Mouse (Mus musculus): Measurements from ENCODE around the gene Bri3. TPM values are rescaled to one million over a fixed set of nuclear protein-coding genes. Genes with fewer than 3 reads are reported as not detected.
A peak's percentile ranks its signal among the peaks of the same experiment; 100 is the strongest.

The Bri3 gene
- polyA plus RNA-seq, 1 experiment from 2014 or later, result 93.6 TPM

GRCm38 (mm10) chr5:144447975-144448374 lies 203.7 kb downstream of the Bri3 start:
- ATAC-seq (ENCODE audit: insufficient read depth, low FRiP score), result no peak
- H3K4me2 ChIP-seq (ENCODE audit: low read depth, low read length), result no peak overlapping the region
- H3K4me3 ChIP-seq (replicated peaks; ENCODE audit: low read length), result no peak overlapping the region
- H3K9ac ChIP-seq (ENCODE audit: low read length), result no peak overlapping the region
- no peaks in the 10 kb centered on the region for H3K27me3 ChIP-seq (ENCODE audit: control insufficient read depth, insufficient read depth, low read length)
- H3K27ac ChIP-seq (ENCODE audit: low read length), result no peak overlapping the region
- H3K9me3 ChIP-seq (replicated peaks; ENCODE audit: control insufficient read depth, low read length), result no peaks in the 10 kb centered on the region
- WGBS, result 36% methylated on average over 5 of the region's 5 CpGs
- no peaks in the 10 kb centered on the region for H3K36me3 ChIP-seq (ENCODE audit: control insufficient read depth, insufficient read depth, low read length)
- 0 out of 2 replicates have a peak, but pooled peaks cover 3% of the 10 kb centered on the region for H3K4me1 ChIP-seq (ENCODE audit: control insufficient read depth, insufficient read depth, low read length)

- ATAC-seq (ENCODE audit: insufficient read depth, low FRiP score), result no peak
- Histone ChIP-seq H3K4me1 (ENCODE audit: control insufficient read depth, insufficient read depth, low read length) (no peaks in the 10 kb centered on the region), H3K27me3 (ENCODE audit: control insufficient read depth, insufficient read depth, low read length) (no peaks in the 10 kb centered on the region), H3K4me2 (ENCODE audit: low read depth, low read length) (no peak overlapping the region), H3K27ac (ENCODE audit: low read length) (no peak overlapping the region), H3K36me3 (ENCODE audit: control insufficient read depth, insufficient read depth, low read length) (no peaks in the 10 kb centered on the region), H3K9me3 (replicated peaks; ENCODE audit: control insufficient read depth, low read length) (no peaks in the 10 kb centered on the region), H3K9ac (ENCODE audit: low read length) (no peak overlapping the region), H3K4me3 (replicated peaks; ENCODE audit: low read length) (no peak overlapping the region)
- 54% methylated on average over 7 of the region's 7 CpGs for WGBS
Observed at GRCm38 (mm10) chr5:144452776-144453455, 208.7 kb downstream of the Bri3 start.

- Histone ChIP-seq H3K27ac (ENCODE audit: low read length) (peak overlapping the region; percentile 36; the same call in 1 of the 2 replicates), H3K4me3 (replicated peaks; ENCODE audit: low read length) (peak overlapping the region; percentile 0; the same call in 1 of the 2 replicates), H3K36me3 (ENCODE audit: control insufficient read depth, insufficient read depth, low read length) (no peaks in the 10 kb centered on the region), H3K27me3 (ENCODE audit: control insufficient read depth, insufficient read depth, low read length) (no peaks in the 10 kb centered on the region), H3K9me3 (replicated peaks; ENCODE audit: control insufficient read depth, low read length) (no peaks in the 10 kb centered on the region), H3K9ac (ENCODE audit: low read length) (peak overlapping the region; percentile 46; the same call in 1 of the 2 replicates), H3K4me1 (ENCODE audit: control insufficient read depth, insufficient read depth, low read length) (no peaks in the 10 kb centered on the region), H3K4me2 (ENCODE audit: low read depth, low read length) (peak overlapping the region; percentile 51)
- 5% methylated on average over 11 of the region's 11 CpGs for WGBS
- peak; percentile 71 for ATAC-seq (ENCODE audit: insufficient read depth, low FRiP score)
Observed at GRCm38 (mm10) chr5:144457623-144458287, 213.5 kb downstream of the Bri3 start.

DNA sequence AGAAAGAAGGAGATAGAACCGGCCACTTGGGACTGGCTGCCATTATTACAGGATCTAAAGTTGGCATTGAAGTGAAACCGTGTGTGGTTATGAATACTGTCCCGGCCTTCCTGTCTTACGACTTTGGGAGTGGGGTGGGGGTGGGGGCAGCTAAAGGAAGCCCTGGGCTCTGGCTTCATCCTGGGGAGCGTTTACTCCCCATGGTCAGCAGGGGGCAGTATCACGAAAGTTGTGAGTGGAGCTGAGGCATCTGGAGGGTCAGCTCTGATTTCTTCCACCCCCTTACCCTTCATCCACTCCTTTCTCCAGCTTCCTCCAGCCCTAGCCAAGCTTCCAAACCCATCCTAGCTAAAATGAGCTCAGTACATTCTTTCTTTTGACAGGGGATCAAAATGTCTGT lies 222.8 kb downstream of the Bri3 start:
- no peak overlapping the region for H3K27ac ChIP-seq (ENCODE audit: low read length)
- no peaks in the 10 kb centered on the region for H3K36me3 ChIP-seq (ENCODE audit: control insufficient read depth, insufficient read depth, low read length)
- no peak for ATAC-seq (ENCODE audit: insufficient read depth, low FRiP score)
- no peaks in the 10 kb centered on the region for H3K27me3 ChIP-seq (ENCODE audit: control insufficient read depth, insufficient read depth, low read length)
- H3K4me3 ChIP-seq (replicated peaks; ENCODE audit: low read length), result no peak overlapping the region
- H3K4me2 ChIP-seq (ENCODE audit: low read depth, low read length), result no peak overlapping the region
- WGBS, result 39% methylated on average over 6 of the region's 6 CpGs
- no peaks in the 10 kb centered on the region for H3K4me1 ChIP-seq (ENCODE audit: control insufficient read depth, insufficient read depth, low read length)
- no peak overlapping the region for H3K9ac ChIP-seq (ENCODE audit: low read length)
- no peaks in the 10 kb centered on the region for H3K9me3 ChIP-seq (replicated peaks; ENCODE audit: control insufficient read depth, low read length)

- no peaks in the 10 kb centered on the region for H3K36me3 ChIP-seq (ENCODE audit: control insufficient read depth, insufficient read depth, low read length)
- H3K27me3 ChIP-seq (ENCODE audit: control insufficient read depth, insufficient read depth, low read length), result no peaks in the 10 kb centered on the region
- WGBS, result 49% methylated on average over 14 of the region's 14 CpGs
- no peak overlapping the region for H3K4me2 ChIP-seq (ENCODE audit: low read depth, low read length)
- no peak overlapping the region for H3K9ac ChIP-seq (ENCODE audit: low read length)
- no peaks in the 10 kb centered on the region for H3K9me3 ChIP-seq (replicated peaks; ENCODE audit: control insufficient read depth, low read length)
- peak; percentile 62; the same call in 1 of the 2 replicates for ATAC-seq (ENCODE audit: insufficient read depth, low FRiP score)
- H3K27ac ChIP-seq (ENCODE audit: low read length), result no peak overlapping the region
- H3K4me1 ChIP-seq (ENCODE audit: control insufficient read depth, insufficient read depth, low read length), result no peaks in the 10 kb centered on the region
- no peak overlapping the region for H3K4me3 ChIP-seq (replicated peaks; ENCODE audit: low read length)
Observed at GRCm38 (mm10) chr5:144473056-144473455, 228.8 kb downstream of the Bri3 start.

DNA sequence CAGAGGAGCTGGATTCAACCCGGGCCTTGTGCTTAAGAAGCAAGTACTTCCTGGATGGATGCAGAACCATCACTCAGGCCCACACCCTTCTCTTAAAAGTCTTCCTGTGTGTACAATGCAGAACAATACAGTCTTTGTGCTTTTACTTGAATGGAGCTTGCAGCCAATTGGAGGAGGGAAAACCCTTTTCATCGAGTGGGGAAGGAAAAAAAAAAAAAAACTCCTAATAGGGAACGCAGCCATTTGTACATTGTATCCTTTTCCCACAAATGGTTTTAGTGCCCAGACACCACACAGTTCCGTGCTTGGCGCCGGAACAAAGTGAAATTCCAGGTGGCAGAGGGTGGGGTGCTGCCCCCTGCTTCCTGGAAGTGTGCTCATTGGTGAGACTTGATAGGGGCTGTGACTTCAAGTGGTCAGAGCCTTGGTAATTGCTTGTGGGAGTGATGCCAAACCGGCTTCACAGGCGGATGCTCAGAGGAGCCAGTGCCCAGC lies 235.5 kb downstream of the Bri3 start:
- 51% methylated on average over 8 of the region's 8 CpGs for WGBS
- Histone ChIP-seq H3K27me3 (ENCODE audit: control insufficient read depth, insufficient read depth, low read length) (no peaks in the 10 kb centered on the region), H3K9ac (ENCODE audit: low read length) (no peak overlapping the region), H3K9me3 (replicated peaks; ENCODE audit: control insufficient read depth, low read length) (no peaks in the 10 kb centered on the region), H3K36me3 (ENCODE audit: control insufficient read depth, insufficient read depth, low read length) (no peaks in the 10 kb centered on the region), H3K27ac (ENCODE audit: low read length) (no peak overlapping the region), H3K4me3 (replicated peaks; ENCODE audit: low read length) (no peak overlapping the region), H3K4me1 (ENCODE audit: control insufficient read depth, insufficient read depth, low read length) (no peaks in the 10 kb centered on the region), H3K4me2 (ENCODE audit: low read depth, low read length) (no peak overlapping the region)
- ATAC-seq (ENCODE audit: insufficient read depth, low FRiP score), result no peak; the same call in 1 of the 2 replicates

DNA sequence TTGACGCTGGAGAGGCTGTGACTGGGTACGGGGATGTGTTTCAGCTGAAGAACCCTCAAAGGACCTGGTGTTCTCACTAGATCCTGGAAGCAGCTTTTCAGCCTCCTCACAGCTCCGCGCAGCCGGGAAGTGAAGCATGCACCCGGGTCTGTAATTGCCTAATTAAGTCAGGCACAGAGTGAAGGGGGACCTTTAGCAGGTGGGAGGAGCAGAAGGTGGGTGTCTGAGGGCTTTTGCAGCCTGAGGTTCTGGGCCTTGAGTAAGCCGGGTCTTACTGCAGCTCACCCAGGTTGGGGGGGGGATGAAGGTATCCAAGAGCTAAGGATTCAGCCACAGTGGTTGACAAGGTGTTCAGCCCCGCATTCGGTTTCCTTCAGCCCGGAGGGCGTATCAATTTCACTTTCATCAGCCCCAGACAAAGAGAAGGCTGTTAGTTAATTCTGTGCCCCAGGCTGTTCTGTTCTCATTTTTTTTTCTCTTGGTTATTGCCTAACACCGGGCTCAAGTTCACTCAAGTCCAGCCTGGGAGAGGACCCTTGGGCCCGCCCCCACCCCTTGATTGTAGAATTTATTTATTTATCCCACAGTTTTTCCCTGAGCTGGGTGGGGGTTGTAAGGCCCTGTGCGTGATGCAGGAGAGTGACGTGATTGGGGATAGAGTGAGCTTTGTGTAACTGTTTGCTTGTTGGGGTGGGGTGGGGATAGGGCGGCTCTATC lies 239.6 kb downstream of the Bri3 start:
- 60% methylated on average over 16 of the region's 16 CpGs for WGBS
- H3K27me3 ChIP-seq (ENCODE audit: control insufficient read depth, insufficient read depth, low read length), result no peaks in the 10 kb centered on the region
- no peaks in the 10 kb centered on the region for H3K36me3 ChIP-seq (ENCODE audit: control insufficient read depth, insufficient read depth, low read length)
- ATAC-seq (ENCODE audit: insufficient read depth, low FRiP score), result no peak
- no peaks in the 10 kb centered on the region for H3K4me1 ChIP-seq (ENCODE audit: control insufficient read depth, insufficient read depth, low read length)
- H3K4me2 ChIP-seq (ENCODE audit: low read depth, low read length), result no peak overlapping the region
- H3K9me3 ChIP-seq (replicated peaks; ENCODE audit: control insufficient read depth, low read length), result no peaks in the 10 kb centered on the region
- H3K4me3 ChIP-seq (replicated peaks; ENCODE audit: low read length), result no peak overlapping the region
- no peak overlapping the region for H3K9ac ChIP-seq (ENCODE audit: low read length)
- H3K27ac ChIP-seq (ENCODE audit: low read length), result no peak overlapping the region

DNA sequence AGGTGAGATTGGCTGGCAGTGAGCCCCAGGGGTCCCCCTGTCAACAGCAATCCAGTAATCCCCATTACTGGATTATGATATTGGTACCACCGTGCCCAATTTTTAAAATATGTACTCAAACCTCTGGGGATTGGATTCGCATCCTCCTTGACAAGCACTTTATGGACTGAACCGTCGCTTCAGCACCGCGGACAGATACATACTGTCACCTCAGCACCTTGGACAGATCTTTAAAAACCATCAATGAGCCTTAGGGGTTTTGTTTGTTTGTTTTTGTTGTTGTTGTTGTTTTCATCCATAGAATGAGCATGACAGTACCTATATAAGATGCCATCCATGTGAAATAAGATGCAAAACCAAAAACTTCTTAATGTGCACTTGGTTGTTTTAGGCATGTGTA lies 247.1 kb downstream of the Bri3 start:
- 10% methylated on average over 6 of the region's 6 CpGs for WGBS
- H3K4me1 ChIP-seq (ENCODE audit: control insufficient read depth, insufficient read depth, low read length), result no peaks in the 10 kb centered on the region
- no peak for ATAC-seq (ENCODE audit: insufficient read depth, low FRiP score)
- H3K9me3 ChIP-seq (replicated peaks; ENCODE audit: control insufficient read depth, low read length), result no peaks in the 10 kb centered on the region
- no peaks in the 10 kb centered on the region for H3K27me3 ChIP-seq (ENCODE audit: control insufficient read depth, insufficient read depth, low read length)
- H3K9ac ChIP-seq (ENCODE audit: low read length), result no peak overlapping the region
- no peaks in the 10 kb centered on the region for H3K36me3 ChIP-seq (ENCODE audit: control insufficient read depth, insufficient read depth, low read length)
- no peak overlapping the region for H3K4me2 ChIP-seq (ENCODE audit: low read depth, low read length)
- no peak overlapping the region for H3K4me3 ChIP-seq (replicated peaks; ENCODE audit: low read length)
- no peak overlapping the region for H3K27ac ChIP-seq (ENCODE audit: low read length)
